Mouse (Mus musculus): ENCODE data around the gene Polg. TPM values are rescaled to one million over a fixed set of nuclear protein-coding genes. Genes with fewer than 3 reads are reported as not detected.

The Polg gene
- total RNA-seq, 2 experiments from 2014 or later, result 75.8 to 80.6 TPM

DNA sequence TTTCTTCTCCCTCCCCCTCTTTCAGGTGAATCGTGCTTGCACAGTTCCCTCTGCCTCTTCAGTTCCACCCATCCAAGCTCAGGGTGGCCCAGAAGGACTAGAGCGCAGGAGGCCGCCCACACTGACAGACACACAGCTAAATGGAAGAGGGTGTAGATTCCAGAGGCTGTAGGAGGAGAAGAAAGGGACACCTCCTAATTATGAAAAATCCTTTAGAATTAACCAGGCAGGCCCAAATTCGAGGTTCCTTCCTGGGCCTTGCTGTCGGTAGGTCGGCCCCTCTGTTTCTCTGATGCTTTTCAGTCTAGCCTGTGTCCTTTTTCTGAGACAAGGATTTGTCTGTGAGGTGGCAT is 36.9 kb upstream of the Polg start:
- intact Hi-C loops (cut with DNase I), result no loop called here
- no peak for DNase-seq

- DNase-seq, result no peak
- intact Hi-C loops (cut with DNase I), result no loop called here
These were observed 36.3 kb upstream of the Polg start for GRCm38 (mm10) chr7:79502152-79503102.

DNA sequence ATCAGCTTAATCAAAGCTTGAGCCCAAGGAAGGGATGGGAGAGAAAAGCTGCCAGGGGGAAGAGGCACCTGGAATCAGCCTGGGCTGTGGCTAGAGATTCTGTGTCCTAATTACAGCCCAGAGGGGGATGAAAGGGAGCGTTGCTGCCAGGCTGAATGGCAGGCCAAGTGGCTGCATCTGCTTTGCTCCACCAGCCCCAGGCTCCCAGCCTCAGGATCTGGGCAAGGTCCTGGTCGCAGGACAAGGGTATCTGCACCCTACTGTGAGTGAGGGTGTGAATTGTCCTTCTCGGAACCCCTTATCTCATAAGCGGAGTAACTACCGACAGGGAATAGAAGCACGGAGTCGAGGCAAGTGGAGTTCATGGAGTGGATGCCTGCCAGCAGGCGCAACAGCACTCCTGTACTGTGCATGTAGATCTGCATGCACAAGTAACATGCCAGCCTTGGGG is 35.4 kb upstream of the Polg start:
- intact Hi-C loops (cut with DNase I), result no loop called here
- DNase-seq, result peak; percentile 74

- intact Hi-C loops (cut with DNase I), result no loop called here
- no peak for DNase-seq
These were observed 34.6 kb upstream of the Polg start for GRCm38 (mm10) chr7:79500681-79501306.

DNA sequence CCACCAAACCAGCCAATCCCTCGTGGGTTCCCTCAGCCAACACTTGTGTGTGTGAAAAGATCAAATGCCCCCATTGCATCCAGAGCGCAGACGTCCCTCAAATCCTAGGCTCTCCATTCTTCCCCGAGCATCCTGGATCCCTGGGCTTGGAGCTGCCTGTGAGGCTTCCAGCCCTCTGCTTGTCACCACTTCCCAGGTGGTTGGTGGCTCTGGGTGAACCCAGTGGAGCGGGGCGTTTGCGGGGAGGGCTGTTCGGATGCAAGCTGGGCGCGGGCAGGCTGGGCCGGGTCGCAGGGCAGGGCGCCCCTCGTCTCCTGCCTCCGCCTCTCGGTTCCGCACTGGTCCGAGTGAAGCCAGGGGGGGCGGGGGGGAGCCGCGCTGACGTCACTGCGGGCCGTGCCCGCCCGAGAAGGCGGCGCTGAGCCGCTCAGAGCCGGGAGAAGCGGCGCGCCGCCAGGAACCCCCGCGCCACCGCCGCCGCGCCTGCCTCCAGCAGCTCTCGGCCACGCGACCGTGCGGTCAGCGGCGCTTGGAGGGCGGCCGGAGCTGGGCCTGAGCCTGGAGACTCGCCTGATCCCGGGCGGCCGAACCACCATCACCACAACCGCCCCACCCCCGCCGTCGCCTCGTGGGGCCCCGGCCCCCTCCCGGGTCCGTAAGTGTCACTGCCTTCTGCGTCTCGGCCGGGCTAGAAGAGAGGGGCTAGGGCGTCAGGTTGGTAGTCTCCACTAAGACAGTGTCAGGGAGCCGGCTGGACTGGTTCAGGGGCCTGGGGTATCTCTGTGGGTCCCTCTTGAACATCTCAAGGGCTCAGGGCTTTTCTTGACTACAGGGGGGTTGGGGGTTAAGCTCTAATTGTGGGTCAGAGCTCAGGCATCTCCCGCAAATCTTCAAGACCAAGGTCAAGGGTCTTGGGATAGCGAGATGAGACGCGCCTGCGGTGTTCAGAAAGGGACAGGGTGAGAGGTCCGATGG is 33.7 kb upstream of the Polg start:
- DNase-seq, result peak; percentile 82
- intact Hi-C loops (cut with DNase I), result loop anchor here (5.0 kb wide), 1 partner anchor 47 kb away; no protein-coding TSS in a partner anchor

GRCm38 (mm10) chr7:79498965-79499595 is 32.9 kb upstream of the Polg start:
- peak; percentile 73 for DNase-seq
- intact Hi-C loops (cut with DNase I), result loop anchor here (5.0 kb wide), 1 partner anchor 48 kb away; no protein-coding TSS in a partner anchor

DNA sequence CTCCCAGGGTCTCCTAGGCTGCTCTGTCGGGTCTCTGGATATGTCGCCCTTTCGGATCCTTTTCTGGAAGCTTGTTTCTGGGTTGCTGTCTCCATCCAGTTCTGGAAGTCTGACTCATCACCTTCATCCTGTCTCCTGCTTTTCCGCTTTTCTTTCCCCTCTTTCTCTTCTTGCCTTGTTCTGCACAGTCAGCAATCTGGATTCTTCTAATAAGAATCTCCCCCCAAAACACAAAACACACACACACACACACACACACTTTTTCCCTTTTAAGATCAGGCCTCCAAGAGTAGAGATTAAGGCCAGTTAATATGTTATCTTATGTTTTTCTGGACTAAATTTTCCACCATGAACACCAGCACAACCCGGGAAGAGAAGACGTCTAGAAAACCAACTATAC is 32.2 kb upstream of the Polg start:
- no peak for DNase-seq
- intact Hi-C loops (cut with DNase I), result loop anchor here (5.0 kb wide), 1 partner anchor 49 kb away; no protein-coding TSS in a partner anchor

DNA sequence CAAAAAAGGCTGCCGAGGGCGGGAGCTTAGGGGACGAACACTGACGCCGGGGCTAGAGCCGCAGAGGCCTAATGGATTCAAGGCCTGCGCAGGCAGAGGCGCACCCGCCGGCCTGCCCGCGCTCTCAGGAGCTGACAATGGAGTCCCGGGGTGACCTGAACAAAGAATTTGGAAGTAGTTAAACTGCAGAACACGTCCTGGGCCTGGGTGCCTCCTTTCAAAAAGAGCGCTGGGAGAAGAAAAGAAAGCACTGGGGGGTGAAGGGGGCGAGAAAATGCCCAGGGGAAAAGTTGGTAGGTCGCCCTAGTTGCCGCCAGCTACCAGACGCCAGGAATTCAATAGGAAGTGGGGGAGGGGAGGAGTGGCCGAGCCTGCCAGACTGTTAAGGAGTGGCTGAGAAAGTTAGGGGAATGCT is 31.5 kb upstream of the Polg start:
- intact Hi-C loops (cut with DNase I), result loop anchor here (2.0 to 5.0 kb wide), 2 partner anchors 50 to 97 kb away; no protein-coding TSS in a partner anchor
- peak; percentile 72 for DNase-seq

- intact Hi-C loops (cut with DNase I), result loop anchor here (2.0 to 5.0 kb wide), 2 partner anchors 50 to 98 kb away; no protein-coding TSS in a partner anchor
- no peak for DNase-seq
These were observed 30.7 kb upstream of the Polg start for GRCm38 (mm10) chr7:79496816-79497328.

GRCm38 (mm10) chr7:79495988-79496815 is 30.0 kb upstream of the Polg start:
- intact Hi-C loops (cut with DNase I), result loop anchor here (2.0 to 5.0 kb wide), 2 partner anchors 51 to 99 kb away; no protein-coding TSS in a partner anchor
- peak; percentile 94 for DNase-seq

DNA sequence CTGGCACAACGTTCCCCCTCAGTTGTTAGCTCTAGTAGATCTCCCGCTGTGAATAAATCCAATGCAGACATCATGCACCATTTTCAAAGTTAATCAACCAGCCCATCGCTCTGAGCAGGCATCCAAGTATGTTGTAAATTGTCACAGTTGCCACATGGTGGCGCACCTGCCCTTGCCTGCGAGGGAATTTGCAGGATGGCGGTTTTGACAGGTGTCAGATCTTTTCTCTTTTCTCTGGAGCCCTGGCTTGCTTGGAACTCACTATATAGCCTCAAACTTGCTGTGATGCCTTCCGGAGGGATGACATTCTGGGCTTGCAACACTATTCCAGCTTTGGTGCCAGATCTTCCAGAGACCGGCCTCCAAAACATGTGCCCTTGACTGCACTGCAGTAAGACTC is 27.8 kb upstream of the Polg start:
- peak; percentile 79 for DNase-seq
- intact Hi-C loops (cut with DNase I), result no loop called here

DNA sequence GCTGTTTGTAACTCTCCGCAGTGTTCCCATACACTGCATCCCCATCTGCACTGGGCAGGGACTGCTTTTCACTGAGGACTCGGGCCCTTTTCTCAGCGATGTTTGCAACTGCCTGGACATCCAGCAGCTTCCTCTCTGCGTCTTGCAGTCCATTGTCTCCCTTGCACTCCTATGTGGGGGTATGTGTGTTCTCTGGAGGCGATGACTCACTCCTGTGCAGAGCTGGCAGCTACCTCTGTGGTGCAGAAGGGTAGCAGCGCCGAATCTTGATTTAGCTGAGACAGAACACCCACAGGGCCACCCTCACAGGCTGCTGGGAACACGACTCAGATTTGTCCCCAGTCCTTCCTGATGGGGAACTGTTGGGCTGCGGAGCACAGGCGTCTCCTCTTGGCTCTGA is 20.4 kb upstream of the Polg start:
- DNase-seq, result no peak
- intact Hi-C loops (cut with DNase I), result no loop called here

GRCm38 (mm10) chr7:79474831-79475399 is 8.8 kb upstream of the Polg start:
- intact Hi-C loops (cut with DNase I), result no loop called here
- DNase-seq, result no peak

DNA sequence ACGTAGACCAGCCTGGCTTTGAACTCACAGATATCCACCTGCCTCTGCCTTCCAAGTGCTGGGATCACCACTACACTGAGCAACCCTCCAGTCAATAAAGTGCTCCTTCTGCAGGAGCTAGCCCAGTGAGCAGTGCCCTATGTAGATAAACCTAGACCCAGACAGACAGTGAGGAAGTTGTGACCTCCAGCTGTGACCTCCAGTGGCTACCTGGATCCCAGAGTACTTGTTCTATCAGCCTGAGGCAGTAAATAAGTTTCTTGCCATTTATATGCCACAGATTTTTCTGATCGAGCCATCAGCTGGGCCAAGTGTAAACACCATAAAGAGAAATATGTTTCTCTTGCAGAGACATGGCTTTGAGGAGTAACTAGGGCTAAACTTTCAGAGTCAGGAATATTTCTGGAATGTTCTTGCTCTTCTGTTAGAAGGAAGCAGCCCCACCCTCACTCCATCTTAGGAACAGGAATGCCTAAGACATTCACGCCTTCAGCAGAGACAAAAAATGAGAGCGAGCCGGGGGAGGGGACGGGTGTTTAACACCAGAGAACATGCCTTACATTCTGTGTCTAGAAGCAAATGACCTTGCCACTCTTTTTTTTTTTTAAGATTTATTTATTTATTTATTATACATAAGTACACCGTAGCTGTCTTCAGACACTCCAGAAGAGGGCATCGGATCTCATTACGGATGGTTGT is 7.5 kb upstream of the Polg start:
- intact Hi-C loops (cut with DNase I), result no loop called here
- no peak for DNase-seq

GRCm38 (mm10) chr7:79472792-79473191 is 6.6 kb upstream of the Polg start:
- no peak for DNase-seq
- intact Hi-C loops (cut with DNase I), result no loop called here

- no peak for DNase-seq
- intact Hi-C loops (cut with DNase I), result no loop called here
These were observed 5.3 kb upstream of the Polg start for GRCm38 (mm10) chr7:79471436-79471835.

DNA sequence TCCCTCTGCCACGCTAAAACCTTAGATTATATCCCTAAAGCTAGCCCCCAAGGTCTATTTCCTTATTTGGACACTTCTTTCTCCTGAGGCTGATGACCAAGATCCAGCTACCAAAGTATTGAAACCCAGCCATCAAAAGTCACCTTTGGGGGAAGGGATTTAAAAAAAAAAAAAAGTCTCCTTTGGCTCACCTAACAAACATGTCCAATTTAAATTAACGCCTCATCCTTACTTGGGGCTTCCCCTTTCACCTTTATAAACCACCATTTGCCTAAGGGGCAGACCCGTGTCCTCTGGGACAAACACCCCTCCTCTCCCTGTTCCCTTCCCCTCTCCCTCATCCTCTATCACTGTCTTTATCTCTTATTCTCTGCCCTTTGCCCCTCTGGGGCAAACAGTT is 4.6 kb upstream of the Polg start:
- no peak for DNase-seq
- intact Hi-C loops (cut with DNase I), result no loop called here

- intact Hi-C loops (cut with DNase I), result no loop called here
- no peak for DNase-seq
These were observed 3.6 kb upstream of the Polg start for GRCm38 (mm10) chr7:79469766-79470165.
